Mouse (Mus musculus): ENCODE results near the gene Uhrf2. TPM values are rescaled to one million over a fixed set of nuclear protein-coding genes. Genes with fewer than 3 reads are reported as not detected.

Gene Uhrf2
- polyA plus RNA-seq, 1 experiment from 2014 or later: 65.1 TPM

DNA sequence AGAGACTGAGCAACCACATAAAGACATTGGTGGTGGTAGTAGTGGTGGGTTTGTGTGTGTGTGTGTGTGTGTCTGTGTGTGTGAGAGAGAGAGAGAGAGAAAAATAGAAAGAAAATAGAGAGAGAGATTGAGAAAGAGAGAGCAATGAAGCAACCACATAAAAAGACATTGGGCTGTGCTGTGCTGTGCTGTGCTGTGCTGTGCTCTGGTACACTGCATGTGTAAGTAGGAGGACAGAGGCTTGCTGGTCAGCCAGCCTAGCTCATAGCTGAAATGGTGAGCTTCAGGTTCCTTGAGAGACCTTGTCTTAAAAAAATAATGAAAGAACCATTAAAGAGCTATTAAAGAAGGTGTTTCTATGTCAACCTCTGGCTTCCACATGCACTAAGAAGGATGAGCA, 78.3 kb downstream of the Uhrf2 start:
- POLR2A ChIA-PET: no interaction called here
- ATAC-seq (no peak), DNase-seq (ENCODE audit: low read depth, low spot score) (no peak)
- TF ChIP-seq CTCF (IDR thresholded peaks at IDR 0.05): no peak
- H3K27me3 ChIP-seq: no peaks in the 10 kb centered on the region
- CTCF ChIA-PET: no interaction called here
- in situ Hi-C loops (cut with MboI; ENCODE audit: low pct_unique_long_range_greater_than_20kb): no loop called here

DNA sequence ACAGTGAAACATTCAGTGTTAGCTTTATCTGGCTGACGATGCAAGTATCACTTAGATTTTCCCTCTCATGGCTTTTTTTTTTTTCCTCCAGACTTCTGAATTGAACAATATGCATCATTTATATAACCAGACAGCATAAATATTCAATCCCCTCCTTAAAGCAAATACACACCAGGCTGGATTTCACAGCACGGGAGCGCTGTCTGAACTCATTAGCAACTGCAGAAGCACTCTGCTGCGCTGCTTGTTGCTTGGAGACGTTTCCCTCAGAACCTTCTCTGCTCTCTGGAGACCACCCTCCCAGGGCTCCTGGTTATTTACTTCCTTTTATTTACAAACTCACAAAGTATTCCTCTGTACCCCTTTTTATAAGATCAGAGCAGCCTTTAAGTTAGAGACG, 78.8 kb downstream of the Uhrf2 start:
- ATAC-seq: no peak
- in situ Hi-C loops (cut with MboI; ENCODE audit: low pct_unique_long_range_greater_than_20kb): no loop called here
- no peak for TF ChIP-seq CTCF (IDR thresholded peaks at IDR 0.05)
- POLR2A ChIA-PET: no interaction called here
- no peak for DNase-seq (ENCODE audit: low read depth, low spot score)
- no peaks in the 10 kb centered on the region for H3K27me3 ChIP-seq
- CTCF ChIA-PET: no interaction called here

DNA sequence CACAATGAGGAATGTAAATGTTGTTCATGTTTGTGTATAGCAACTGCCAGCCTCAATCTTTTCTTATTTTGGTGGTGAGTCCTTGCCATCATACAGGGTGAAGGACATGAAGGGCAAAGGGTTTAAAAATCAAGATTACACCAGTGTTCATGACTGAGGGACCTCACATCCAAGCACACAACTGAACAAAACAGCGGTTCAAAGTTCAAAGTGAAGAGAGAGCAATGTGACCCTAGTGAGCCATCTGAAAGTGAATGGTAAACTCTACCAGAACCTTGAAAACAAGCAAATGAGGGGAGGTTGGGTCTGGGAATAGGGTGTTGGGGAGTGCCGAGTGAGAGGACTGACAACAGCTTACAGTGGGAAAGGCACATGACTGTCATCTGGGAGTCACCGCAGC, 81.1 kb downstream of the Uhrf2 start:
- no peak for DNase-seq (ENCODE audit: low read depth, low spot score)
- in situ Hi-C loops (cut with MboI; ENCODE audit: low pct_unique_long_range_greater_than_20kb): no loop called here
- no peak for TF ChIP-seq CTCF (IDR thresholded peaks at IDR 0.05)

DNA sequence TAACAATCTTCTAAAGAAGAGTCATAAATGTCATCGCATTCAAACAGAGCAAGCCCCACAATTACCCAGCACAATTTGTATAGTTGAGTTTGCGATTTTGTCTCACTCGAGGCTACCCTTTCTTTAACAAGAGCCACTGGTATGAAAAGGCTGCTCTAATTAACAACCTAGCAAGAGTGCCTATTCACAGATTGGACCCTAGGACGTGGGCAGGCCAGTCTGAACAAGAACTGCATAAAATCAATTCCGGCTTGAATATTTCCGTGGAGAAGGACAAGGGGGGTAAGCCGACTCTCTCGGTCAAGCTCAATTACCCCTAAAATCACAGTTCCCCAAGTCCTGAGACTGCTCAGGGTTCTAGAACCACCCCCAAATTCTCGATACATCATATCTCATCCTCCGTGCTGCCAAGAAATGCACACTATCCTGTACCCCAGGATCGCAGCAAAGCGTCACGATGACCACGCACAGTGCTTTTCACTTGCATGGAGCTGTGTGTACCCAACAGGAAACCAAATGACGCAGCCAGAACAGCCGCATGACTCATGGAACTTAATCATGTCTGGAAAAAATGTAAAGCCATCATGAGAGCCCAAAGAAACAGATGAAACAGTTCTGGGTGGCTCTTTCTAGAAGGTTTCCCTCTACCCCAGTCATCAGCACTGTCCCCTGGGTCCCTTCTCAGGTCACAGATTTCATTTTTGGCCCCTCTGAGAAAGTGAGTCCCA, 82.8 kb downstream of the Uhrf2 start:
- CTCF ChIA-PET: interaction anchor here (1.2 kb wide), 2 partner anchors 13 to 23 kb away, joined by 3 to 5 read pairs; no protein-coding TSS in a partner anchor
- no peak for DNase-seq (ENCODE audit: low read depth, low spot score)
- H3K27me3 ChIP-seq: peaks cover 12% of the 10 kb centered on the region
- no peak for TF ChIP-seq CTCF (IDR thresholded peaks at IDR 0.05)
- POLR2A ChIA-PET: interaction anchor here (0.6 kb wide), 1 partner anchor 763 kb away, joined by 5 read pairs; no protein-coding TSS in a partner anchor
- ATAC-seq: no peak
- in situ Hi-C loops (cut with MboI; ENCODE audit: low pct_unique_long_range_greater_than_20kb): no loop called here

More for the DNA sequence above, 81.1 kb downstream of the Uhrf2 start:
- no peak for ATAC-seq
- H3K27me3 ChIP-seq: peaks cover 4% of the 10 kb centered on the region
- ChIA-PET CTCF (no interaction called here), POLR2A (no interaction called here)

DNA sequence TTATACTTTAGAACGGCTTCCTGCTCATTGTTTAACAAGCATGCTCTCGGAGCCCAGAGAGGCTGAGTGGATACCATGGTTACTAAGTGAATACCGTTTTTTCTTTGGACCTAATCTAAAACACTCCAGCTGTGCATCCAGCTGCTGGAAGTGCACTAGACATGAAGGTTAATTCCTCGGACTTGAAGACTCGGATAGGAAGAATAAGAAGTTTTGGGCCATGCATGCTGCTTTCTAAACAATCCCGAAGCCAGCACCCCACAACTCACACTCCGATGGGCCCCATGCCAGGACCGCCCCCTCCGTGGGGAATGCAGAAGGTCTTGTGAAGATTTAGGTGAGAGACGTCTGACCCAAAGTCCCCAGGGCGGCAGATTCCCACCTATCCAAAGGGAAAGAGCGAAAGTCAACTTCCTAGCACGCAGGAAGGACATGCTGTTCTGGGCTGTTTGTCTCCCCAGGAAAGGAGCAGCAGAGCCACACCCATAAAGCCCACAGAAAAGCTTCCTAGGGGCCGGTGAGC, 84.7 kb downstream of the Uhrf2 start:
- ATAC-seq (no peak), DNase-seq (ENCODE audit: low read depth, low spot score) (no peak)
- ChIA-PET POLR2A (no interaction called here), CTCF (interaction anchor here (1.3 kb wide), 1 partner anchor 10 kb away, joined by 5 read pairs; no protein-coding TSS in a partner anchor)
- TF ChIP-seq CTCF (IDR thresholded peaks at IDR 0.05): no peak
- H3K27me3 ChIP-seq: peaks cover 12% of the 10 kb centered on the region
- in situ Hi-C loops (cut with MboI; ENCODE audit: low pct_unique_long_range_greater_than_20kb): no loop called here

DNA sequence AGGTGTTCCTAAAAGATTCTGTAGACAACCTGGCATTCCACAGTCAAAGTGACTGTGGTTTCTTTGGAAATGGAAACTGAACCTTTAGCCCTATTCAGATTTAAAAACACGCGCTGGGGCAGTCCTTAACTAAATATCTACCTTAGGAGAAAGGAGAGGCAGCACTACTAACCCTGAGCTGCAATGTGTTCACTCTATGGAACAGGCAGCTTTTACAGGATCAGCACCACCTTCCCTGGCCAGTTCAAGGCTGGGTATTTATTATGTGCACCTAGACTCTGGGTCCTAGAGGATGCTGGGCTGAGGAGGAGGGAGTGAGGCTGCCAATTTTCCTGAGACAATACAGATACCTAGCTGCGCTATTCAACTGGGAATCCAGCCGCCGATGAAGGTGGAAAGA, 85.3 kb downstream of the Uhrf2 start:
- in situ Hi-C loops (cut with MboI; ENCODE audit: low pct_unique_long_range_greater_than_20kb): no loop called here
- ChIA-PET CTCF (no interaction called here), POLR2A (no interaction called here)
- ATAC-seq (no peak), DNase-seq (ENCODE audit: low read depth, low spot score) (no peak)
- H3K27me3 ChIP-seq: peaks cover 12% of the 10 kb centered on the region
- TF ChIP-seq CTCF (IDR thresholded peaks at IDR 0.05): no peak

DNA sequence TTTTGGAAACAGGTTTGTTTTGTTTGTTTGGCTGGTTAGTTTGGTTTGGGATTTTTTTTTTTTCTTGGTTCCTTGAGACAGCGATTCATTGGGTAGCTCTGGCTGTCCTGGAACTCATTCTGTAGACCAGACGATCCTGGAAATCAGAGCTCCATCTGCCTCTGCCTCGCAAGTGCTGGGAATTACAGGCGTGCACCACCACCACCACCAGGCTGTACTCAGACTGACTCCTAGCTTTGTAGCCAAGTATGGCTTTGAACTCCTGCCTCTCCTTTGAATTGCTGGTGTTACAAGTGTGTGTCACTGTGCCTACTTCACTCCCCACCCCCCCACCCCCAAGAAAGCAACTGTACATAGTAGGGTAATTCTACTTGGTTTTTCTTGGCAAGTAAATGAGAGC, 86.9 kb downstream of the Uhrf2 start:
- ATAC-seq (no peak), DNase-seq (ENCODE audit: low read depth, low spot score) (no peak)
- in situ Hi-C loops (cut with MboI; ENCODE audit: low pct_unique_long_range_greater_than_20kb): no loop called here
- ChIA-PET POLR2A (no interaction called here), CTCF (no interaction called here)
- TF ChIP-seq CTCF (IDR thresholded peaks at IDR 0.05): no peak
- peaks cover 12% of the 10 kb centered on the region for H3K27me3 ChIP-seq

DNA sequence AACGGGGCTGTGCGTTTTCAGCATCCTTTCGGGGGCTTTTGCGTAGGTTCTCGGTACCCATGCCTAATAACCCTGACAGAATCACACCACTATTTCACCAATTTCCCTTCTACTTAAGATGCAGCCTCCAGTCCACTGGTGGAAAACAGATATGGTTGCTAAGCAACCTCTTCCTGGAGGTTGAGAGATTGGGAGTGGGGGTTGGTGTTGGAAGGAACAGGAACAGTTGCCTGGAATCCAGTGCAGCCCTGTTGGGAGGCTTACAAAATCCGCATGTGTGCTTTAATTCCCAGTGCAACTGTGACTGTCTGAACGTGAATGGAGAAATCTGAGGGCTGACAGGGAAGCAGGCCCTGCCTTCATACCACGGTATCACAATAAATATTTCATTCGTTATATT, 87.5 kb downstream of the Uhrf2 start:
- DNase-seq (ENCODE audit: low read depth, low spot score) (no peak), ATAC-seq (no peak)
- CTCF ChIA-PET: no interaction called here

DNA sequence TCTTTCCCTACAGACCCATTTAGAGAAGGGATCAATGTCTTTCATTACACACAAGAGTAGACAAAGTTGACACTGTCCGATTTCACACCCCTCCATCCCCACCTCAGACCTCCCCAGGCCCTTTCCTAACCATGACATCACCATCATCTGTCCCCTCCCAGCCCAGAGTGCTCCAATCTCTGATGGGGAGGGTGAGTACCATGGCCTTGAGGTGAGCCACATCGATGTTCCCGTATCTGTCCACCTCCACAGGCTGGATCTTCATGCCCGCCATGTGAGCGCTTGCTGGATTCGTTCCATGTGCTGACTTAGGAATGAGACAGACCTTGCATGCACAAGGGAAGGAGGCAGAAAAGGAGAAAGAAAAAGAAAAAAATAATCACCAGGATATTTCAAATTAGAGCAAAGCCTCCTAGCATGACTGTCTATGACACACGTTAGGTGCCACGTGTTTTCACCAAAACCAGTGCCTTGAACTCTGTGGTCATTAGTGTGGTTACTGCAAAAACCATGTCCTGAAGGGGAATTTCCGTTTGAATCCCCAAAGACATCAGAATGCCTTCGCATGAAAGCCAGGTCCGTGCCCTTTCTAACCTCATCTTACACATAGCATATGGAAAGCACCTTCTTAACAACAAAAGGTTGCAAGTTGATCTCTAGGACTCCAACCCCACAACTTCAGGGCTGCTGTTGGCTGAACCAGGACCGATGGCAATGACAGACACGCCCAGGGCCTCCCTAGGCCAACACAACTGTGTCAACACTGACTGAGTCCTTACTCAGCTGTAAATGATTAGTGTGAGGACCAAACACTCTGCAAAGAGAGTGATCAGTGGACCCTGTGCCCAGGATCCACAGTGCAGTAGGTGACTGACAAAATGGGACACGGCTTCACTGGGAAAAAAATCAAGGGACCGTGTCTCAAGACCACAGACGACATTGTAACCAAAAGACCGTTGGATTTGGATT, 88.3 kb downstream of the Uhrf2 start:
- H3K27me3 ChIP-seq: peaks cover 12% of the 10 kb centered on the region
- CTCF ChIA-PET: no interaction called here
- ATAC-seq: no peak
- no peak for DNase-seq (ENCODE audit: low read depth, low spot score)
- TF ChIP-seq CTCF (IDR thresholded peaks at IDR 0.05): no peak
- POLR2A ChIA-PET: no interaction called here
- in situ Hi-C loops (cut with MboI; ENCODE audit: low pct_unique_long_range_greater_than_20kb): no loop called here

More for the DNA sequence above, 87.5 kb downstream of the Uhrf2 start:
- POLR2A ChIA-PET: no interaction called here
- no peak for TF ChIP-seq CTCF (IDR thresholded peaks at IDR 0.05)
- in situ Hi-C loops (cut with MboI; ENCODE audit: low pct_unique_long_range_greater_than_20kb): no loop called here
- peaks cover 12% of the 10 kb centered on the region for H3K27me3 ChIP-seq

DNA sequence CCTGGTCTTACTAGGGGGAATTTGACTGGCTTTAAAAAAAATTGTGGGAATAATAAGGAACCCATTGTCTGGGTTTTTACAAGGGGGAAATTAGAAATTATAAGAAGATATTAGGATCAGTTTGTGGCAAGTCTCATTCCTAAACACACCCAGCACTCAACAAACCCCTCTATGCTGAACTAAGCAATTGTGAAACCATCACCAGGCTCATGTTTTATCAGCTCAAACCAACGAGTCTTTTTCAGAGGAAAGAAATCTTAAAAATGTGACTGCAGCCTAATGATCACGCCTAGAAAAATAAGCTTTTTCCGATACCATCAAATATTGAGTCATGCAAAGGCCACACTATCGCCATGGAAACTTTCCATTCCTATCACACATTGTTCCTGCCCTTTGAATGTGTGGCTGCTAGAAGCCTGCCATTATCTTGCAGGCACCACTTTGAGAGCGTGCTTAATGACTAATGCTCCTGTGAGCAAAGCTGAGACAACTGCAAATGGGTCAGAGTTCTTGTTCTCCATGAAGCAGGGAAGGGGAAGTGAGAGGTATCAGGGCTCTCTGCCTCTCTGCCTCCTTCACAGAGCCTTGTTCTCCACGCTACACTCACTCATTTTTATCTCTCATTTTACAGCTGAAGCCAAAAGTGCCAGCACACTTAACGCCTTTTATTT, 94.8 kb downstream of the Uhrf2 start:
- H3K27me3 ChIP-seq: peaks cover under 1% of the 10 kb centered on the region
- CTCF ChIA-PET: interaction anchor here (0.9 to 1.8 kb wide), 4 partner anchors 10 to 81 kb away, joined by 3 to 5 read pairs (median 4); no protein-coding TSS in a partner anchor
- ATAC-seq (no peak), DNase-seq (ENCODE audit: low read depth, low spot score) (no peak)
- POLR2A ChIA-PET: no interaction called here
- in situ Hi-C loops (cut with MboI; ENCODE audit: low pct_unique_long_range_greater_than_20kb): loop anchor here (5.0 kb wide), 2 partner anchors 138 to 293 kb away; no protein-coding TSS in a partner anchor
- no peak for TF ChIP-seq CTCF (IDR thresholded peaks at IDR 0.05)
